Mouse (Mus musculus) adrenal gland, postnatal 36 days (tissue): Measurements from ENCODE around the gene Galntl6. TPM values are rescaled to one million over a fixed set of nuclear protein-coding genes. Genes with fewer than 3 reads are reported as not detected.
"Not testable (repeated sequence)": the region's sequence is repeated elsewhere in the genome, so short reads cannot be mapped to it uniquely, and the experiment has no call there.

Source experiments
- DNase-seq, 2 experiments: peaks; one replicate each; pipeline ENCODE4 v3.0.0; 2021; ENCODE audit warnings: mixed read lengths in 1 of 2
- total RNA-seq, 2 experiments: library from RNA; stranded (reverse); gene quantifications; 2 replicates each; pipeline ENCODE4 v1.2.3; 2021

The Galntl6 gene
- total RNA-seq, 2 experiments from 2014 or later: 0.30 TPM; not detected in 1

DNA sequence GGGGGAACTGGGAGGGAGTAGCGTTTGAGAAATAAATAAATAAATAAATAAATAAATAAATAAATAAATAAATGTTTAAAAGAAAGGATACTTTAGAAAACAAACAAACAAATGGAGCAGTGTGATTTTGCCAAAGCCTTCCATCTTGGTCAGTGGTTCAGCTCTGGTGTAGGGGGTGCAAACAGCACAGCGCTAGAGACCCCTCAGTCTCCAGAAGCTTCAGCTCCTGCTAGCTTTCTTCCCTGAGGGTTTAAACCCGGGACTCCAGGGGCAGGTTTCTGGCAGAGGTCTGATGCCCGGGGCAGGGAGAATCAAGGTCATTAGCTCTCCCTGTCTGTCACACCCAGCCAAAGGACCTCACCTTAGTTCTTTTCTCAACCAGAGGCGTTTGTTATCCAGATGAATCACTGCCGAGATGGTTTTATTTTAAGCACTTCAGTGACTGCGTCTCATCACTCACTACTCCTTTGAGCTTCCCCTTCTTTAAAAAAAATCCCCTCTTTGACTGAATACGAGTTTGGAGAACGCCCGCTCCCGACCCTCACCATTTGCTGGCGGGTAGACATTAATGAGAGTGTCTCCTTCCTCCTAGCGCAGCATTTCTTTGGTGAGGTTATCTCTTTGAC lies 1146.6 kb downstream of the Galntl6 start:
- DNase-seq: no peak

DNA sequence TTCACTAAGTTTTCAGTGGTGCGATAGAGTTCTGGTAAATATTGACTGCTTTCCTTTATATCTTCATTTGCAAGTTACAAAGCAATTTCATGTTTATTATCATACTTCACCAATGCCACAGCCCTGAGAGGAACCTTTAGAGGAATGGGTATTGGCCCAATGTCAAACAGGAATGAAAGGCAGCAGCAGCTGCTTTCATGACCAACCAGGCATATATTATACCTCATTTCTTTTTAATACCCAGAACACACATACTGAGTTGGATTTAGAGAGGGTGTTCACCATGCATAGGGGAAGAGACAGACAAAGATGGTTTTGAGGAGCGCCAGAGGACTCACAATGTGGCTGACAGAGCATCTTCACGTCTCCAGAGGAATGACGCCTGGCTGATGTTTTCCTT lies 1147.2 kb downstream of the Galntl6 start:
- no peak for DNase-seq

DNA sequence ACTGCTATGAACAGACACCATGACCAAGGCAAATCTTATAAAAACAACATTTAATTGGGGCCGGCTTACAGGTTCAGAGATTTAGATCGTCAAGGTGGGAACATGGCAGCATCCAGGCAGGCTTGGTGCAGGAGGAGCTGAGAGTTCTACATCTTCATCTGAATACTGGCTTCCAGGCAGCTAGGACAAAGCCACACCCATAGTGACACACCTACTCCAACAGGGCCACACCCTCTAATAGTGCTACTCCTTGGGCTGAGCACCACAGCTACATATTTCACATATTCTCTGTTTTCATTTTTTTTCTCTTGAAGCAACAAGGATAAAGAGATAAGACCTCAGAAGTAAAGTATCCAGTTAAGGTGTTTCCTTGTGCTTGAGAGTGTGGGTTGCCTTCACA lies 1149.8 kb downstream of the Galntl6 start:
- not testable (repeated sequence) for DNase-seq

DNA sequence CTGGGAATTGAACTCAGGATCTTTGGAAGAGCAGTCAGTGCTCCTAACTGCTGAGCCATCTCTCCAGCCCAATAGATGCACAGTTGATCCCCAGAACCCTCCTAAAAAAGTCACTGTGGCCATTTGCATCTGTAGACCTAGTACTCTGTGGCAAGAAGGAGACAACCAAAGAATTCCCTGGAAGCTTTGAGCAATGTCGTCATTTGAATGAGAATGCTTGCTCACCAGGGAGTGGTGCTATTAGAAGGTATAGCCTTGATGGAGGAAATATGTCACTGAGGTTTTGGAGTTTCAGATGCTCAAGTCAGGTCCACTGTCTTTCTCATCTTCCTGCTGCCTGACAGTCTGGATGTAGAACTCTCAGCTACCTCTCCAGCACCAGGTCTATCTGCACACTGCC lies 1151.5 kb downstream of the Galntl6 start:
- DNase-seq: no peak

DNA sequence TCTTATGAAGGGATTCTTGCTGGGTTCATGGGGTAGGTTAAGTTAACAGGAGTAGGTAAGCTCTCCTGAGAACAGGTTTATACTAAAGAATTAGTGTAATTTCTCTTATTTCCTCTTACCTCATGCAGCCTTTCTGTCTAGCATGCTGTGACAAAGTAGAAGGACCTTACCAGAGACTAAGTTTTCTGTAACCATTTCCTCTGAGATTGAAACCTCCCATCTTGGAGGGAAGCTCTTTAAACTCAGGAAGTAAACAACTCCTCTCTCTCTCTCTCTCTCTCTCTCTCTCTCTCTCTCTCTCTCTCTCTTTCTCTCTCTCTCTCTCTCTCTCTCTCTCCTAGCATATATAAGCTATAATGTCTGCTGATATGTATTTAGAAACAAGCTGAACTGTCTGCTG lies 1153.6 kb downstream of the Galntl6 start:
- DNase-seq: no peak

DNA sequence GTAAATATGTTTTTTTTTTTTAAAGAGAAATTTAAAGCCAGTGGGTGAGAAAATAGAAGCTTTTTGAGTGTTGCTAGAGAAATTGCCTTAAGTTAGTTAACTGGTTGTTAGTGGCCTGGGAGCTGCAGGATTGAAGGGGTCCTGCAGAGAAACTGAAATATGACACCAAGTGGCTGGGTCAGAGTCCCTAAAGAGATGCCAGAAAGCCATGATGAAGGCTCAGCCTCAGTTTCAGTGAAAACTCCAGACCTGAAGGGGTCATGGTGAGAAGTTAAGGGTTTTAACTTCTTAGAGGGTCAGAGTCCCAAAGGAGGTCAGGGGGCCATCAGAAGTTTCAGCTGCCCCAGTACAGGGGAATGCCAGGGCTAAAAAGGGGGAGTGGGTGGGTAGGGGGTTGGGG lies 1155.0 kb downstream of the Galntl6 start:
- DNase-seq: no peak

DNA sequence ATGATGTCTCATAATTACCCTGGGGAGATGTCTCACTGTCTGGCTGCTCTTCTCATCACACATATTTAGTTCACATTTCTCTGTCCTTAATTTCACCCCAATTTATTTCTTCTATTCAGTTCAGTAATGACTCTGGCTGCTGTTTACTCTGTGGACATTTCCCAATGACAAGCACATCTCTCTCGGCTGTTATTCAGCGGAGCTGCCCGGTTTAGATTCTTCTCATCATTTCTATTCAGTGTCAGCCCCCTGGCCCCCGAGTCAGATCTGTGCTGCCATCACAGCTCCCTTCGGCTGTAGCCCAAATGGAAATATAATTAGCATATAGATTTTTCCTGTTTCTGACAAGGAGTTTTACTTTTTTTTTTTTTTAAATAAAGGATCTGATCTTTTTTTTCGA lies 1158.4 kb downstream of the Galntl6 start:
- no peak for DNase-seq

DNA sequence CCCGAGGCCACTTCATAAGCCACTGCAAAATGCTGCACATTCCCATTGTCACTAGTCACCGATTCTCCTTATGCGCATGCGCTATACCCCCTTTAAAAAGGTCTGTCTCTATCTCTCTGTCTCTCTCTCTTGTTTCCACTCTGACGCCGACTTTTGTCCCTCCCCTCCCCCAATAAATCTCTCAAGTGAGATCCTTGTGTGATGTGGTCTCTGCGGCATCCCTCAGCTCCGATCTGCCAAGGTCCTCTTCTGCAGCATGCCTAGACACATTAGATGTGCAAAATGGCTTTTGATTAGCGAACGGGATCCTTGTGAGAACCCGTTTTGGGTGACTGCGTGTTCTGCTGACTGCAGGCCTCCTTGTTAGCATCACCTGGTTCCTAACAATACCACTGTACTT lies 1168.8 kb downstream of the Galntl6 start:
- DNase-seq: no peak

DNA sequence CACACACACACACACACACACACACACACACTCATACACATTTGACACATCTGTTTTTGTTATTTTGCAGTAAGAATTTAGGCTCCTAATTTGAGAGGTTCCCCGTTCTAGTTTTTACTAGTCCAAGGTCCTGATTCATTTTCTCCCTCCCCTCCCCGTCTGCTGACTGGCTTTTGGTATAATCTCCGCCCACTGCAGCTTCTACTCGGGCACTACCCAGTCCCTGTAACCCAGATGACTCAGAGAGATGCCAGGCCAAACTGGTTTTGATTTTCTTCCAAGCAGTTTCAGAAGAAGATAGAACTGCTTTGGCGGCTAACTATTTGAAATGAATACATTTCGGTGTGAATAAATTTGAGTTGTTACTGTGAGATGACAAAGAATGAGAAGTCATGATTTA lies 1170.5 kb downstream of the Galntl6 start:
- DNase-seq: peak; percentile 64 to 66

DNA sequence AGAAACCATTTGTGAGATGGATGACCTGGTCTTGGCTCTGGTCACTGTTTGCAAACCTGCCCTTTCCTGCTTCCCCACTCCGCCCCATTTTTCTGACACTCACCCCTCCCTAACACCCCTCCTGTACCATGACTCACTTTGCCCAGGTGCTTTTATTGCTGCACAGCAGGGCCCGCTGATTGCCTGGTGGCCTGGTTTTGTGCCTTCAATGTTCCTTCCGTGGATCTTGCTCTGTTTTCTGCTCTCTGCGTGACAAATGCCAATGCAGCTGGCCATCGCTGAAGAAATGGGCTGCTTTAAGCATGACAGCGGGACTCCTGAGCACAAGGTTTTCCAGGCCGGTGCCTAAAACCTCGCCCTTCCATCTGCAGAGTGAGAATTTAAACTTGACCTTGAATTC lies 1171.1 kb downstream of the Galntl6 start:
- DNase-seq: peak in 1 of 2 experiments; percentile 5

DNA sequence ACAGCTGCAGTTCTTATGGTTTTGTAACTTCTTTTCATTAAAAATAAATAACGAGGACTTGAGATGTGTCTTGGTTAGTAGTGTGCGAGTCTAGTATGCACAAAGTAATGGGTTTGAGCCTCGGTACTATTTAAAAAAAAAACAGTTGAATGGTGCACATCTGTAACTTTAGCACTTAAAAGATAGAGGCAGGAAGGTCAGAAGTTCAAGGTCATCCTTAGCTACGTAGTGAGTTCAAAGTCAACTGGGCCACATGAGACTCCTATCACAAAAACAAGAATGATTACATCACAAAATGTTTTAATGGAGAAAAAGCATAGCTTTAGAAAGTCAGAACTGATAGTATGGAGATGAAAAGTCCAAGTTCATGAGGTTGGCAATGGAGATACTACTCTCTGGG lies 1175.2 kb downstream of the Galntl6 start:
- DNase-seq: no peak

DNA sequence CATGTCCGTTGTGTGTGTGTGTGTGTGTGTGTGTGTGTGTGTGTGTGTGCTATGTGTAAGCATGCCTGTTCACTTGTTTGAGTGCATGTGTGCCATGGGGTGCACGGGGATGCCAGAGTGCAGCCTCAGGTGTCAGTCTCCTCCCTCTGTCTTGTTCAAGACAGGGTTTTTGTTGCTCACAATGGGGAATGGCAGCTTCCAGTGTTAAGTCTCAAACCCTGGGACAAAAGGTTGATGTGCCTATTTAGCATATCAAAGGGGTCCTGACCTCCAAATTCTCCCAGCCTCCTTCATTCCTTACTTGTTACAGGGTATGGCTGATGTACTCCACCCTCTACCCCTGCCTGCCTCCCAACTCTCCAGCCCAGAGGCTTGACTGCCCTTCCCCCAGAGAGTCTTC lies 1179.6 kb downstream of the Galntl6 start:
- DNase-seq: no peak

DNA sequence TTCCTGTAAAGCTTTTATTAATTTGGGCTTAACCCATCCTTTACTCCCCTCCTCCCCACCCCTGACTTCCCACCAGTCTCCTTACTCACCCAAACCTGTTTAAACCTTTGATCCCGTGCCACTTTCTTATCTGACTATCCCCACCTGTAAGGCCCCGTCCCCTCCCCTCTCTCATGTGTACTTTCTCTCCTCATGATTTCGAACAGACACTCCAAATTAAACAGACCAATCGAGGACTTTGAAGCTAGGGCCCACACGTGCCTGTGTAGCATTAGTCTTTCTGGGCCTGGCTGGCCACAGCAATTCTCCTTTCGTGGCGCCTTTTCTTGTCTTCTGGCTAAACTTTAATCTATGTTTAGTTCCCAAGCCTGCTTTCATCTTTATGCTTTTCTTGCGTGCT lies 1180.8 kb downstream of the Galntl6 start:
- no peak for DNase-seq

DNA sequence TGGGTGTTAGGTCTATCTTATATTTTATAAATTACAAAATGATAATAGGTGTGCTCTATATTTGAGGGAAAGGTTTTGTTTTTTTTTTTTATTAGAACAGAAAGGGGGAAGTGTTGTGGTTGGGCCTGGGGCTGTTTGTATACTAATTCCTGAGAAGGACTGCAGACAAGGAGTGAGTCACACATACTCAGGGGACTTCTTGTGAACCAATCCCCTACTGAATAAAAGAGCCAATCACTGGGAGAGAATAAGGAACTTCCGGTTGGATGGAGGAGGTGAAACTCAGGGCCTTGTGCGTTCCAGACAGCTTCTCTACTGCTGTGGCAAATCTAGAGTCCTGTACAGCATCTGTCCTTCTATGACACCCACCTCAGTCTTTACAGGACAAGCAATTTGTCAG lies 1184.2 kb downstream of the Galntl6 start:
- DNase-seq: no peak

DNA sequence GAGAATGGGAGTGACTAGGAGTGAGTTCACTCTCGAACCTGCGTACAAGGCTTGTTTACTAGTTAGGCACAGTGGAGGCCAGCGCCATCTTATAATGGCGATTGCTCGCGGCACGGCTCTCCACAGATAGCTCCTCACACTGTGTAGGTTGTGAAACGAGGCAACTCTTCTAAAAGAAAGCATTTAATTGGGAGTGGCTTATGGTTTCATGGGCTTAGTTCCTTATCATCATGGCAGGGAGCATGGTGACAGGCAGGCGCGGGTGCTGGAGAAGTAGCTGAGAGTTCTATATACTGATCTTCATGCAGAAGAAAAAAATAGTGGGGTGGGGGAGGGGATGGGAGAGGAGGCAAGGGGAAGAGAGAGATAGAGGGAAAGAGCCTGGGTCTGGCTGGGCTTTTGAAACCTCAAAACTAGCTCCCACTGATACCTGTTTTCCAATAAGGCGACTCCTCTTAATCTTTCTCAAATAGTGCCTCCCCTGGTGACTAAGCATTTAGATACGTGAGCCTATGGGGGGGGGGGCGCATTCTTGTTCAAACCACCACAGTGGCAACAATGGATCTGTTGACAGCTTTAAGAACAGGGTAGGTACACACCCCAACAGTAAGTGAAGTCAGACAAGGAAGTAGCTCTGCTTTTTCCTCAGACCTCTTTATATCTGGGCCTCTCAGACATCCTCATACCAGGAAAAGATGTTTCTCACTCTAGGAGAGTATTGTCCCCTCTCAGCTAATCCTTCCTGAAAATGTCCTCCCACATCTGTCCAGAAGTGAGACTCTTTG lies 1187.4 kb downstream of the Galntl6 start:
- DNase-seq: no peak

Other genes starting within 250 kb of the Galntl6 start
- not detected for gene BC030500, start 885 bp downstream of the Galntl6 start, total RNA-seq